Mouse (Mus musculus) embryonic facial prominence, embryonic 14.5 days (tissue): ENCODE results near the gene Dvl3. TPM values are rescaled to one million over a fixed set of nuclear protein-coding genes. Genes with fewer than 3 reads are reported as not detected.

ENCODE experiments used
- ATAC-seq: fragments of 200-750 bp; cut with Nextera tagmentation; 2 replicates; pipeline ENCODE4 v1.8.0; 2017; ENCODE audit warnings: low read depth, moderate number of reproducible peaks, moderate TSS enrichment
- DNase-seq: peaks from one replicate; pipeline ENCODE4 v3.0.0-alpha.2; 2015; ENCODE audit warnings: low spot score
- H3K27ac ChIP-seq: fragments of 300-500 bp; sonication (generic); replicated peaks from 2 replicates; pipeline ENCODE4 v1.5.1; 2014; ENCODE audit warnings: low read depth, mild to moderate bottlenecking, low read length, moderate library complexity
- H3K27me3 ChIP-seq: fragments of 300-500 bp; sonication (generic); replicated peaks from 2 replicates; pipeline ENCODE4 v1.6.1; 2014; ENCODE audit warnings: low read length; ENCODE audit not compliant: control insufficient read depth, insufficient read depth
- H3K36me3 ChIP-seq: fragments of 300-500 bp; sonication (generic); 2 replicates; pipeline ENCODE4 v1.6.1; 2014; ENCODE audit warnings: low read length, mixed read lengths; ENCODE audit not compliant: control insufficient read depth, insufficient read depth
- H3K4me1 ChIP-seq: fragments of 300-500 bp; sonication (generic); 2 replicates; pipeline ENCODE4 v1.6.1; 2014; ENCODE audit warnings: antibody characterized with exemption, low read length; ENCODE audit not compliant: control insufficient read depth, insufficient read depth
- H3K4me2 ChIP-seq: fragments of 300-500 bp; sonication (generic); 2 replicates; pipeline ENCODE4 v1.6.1; 2014; ENCODE audit warnings: low read depth, mild to moderate bottlenecking, low read length, moderate library complexity, mixed read lengths
- H3K4me3 ChIP-seq: fragments of 300-500 bp; sonication (generic); 2 replicates; pipeline ENCODE4 v1.5.1; 2014; ENCODE audit warnings: low read depth, mild to moderate bottlenecking, low read length
- H3K9ac ChIP-seq: fragments of 300-500 bp; sonication (generic); 2 replicates; pipeline ENCODE4 v1.6.1; 2014; ENCODE audit warnings: low read depth, mild to moderate bottlenecking, low read length, moderate library complexity, mixed read lengths
- H3K9me3 ChIP-seq: fragments of 300-500 bp; sonication (generic); 2 replicates; pipeline ENCODE4 v1.6.1; 2016; ENCODE audit warnings: low read length; ENCODE audit not compliant: control insufficient read depth
- WGBS: fragments of 180-500 bp; shearing (Covaris S2); extraction: QIAGEN DNeasy Blood & Tissue Kit; methylation state at CpG from one replicate; pipeline ENCODE4 v1.1.7; 2014; 5-methylcytosine and 5-hydroxymethylcytosine counted together
- polyA plus RNA-seq: library from polyadenylated mRNA; unstranded; fragments of >200 nt; fragmentation: Nextera tagmentation; extraction: Ambion mirVana; gene quantifications from 2 replicates; pipeline ENCODE4 v1.2.1, GENCODE M21; 2014

The Dvl3 gene
- polyA plus RNA-seq, 1 experiment from 2014 or later: 30.8 TPM

DNA sequence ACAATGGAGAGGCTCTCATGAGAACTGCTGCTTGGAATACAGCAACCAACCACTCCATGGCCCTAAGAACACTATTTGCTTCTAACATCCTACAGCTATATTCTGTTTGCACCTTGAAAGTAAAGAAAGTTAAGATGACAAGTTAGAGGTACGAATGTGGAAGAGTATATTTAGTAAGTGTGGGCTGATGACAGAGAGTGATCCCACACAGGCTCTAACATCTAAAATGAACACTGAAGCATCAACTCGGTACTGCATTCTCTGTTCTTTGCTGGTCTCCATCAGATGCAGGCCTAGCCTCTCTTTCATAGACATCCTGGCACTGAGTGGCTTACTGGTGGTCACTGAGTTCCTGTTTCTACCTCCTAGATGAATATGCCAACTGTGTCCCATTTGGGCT lies 27.5 kb upstream of the Dvl3 start:
- Histone ChIP-seq H3K27me3 (no peaks in the 10 kb centered on the region), H3K4me1 (no peaks in the 10 kb centered on the region)

DNA sequence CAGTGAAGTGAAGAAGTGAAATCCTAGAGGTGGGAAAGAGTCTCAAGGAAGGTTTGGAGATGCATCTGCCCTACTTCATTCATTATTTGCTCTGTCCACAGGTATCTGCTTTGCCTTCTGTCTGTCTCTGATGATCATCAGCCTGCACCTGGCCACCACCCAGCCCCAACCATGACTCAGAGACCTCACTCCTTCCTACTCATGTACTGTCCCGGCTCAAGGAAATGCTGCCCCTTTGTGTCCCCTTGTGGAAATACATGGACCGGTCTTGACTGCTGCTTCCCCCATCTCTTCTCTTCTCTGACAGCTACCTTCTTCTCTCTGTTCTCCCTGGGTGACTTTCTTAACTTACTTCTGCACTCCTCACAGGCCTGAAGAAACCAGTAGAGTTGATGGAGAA lies 26.2 kb upstream of the Dvl3 start:
- no peak for DNase-seq
- H3K27ac ChIP-seq: no peak overlapping the region
- no peaks in the 10 kb centered on the region for H3K36me3 ChIP-seq
- no peaks in the 10 kb centered on the region for H3K4me1 ChIP-seq
- no peak overlapping the region for H3K4me2 ChIP-seq
- 54% methylated on average over 2 of the region's 2 CpGs for WGBS
- no peak overlapping the region for H3K4me3 ChIP-seq
- no peak overlapping the region for H3K9ac ChIP-seq
- H3K9me3 ChIP-seq: no peaks in the 10 kb centered on the region
- no peak for ATAC-seq
- H3K27me3 ChIP-seq: no peaks in the 10 kb centered on the region

More for the DNA sequence above, 27.5 kb upstream of the Dvl3 start:
- ATAC-seq (no peak), DNase-seq (no peak)
- Histone ChIP-seq H3K9me3 (no peaks in the 10 kb centered on the region), H3K9ac (no peak overlapping the region), H3K4me2 (no peak overlapping the region), H3K4me3 (no peak overlapping the region), H3K36me3 (no peaks in the 10 kb centered on the region), H3K27ac (no peak overlapping the region)
- 91% methylated on average over 2 of the region's 2 CpGs for WGBS

DNA sequence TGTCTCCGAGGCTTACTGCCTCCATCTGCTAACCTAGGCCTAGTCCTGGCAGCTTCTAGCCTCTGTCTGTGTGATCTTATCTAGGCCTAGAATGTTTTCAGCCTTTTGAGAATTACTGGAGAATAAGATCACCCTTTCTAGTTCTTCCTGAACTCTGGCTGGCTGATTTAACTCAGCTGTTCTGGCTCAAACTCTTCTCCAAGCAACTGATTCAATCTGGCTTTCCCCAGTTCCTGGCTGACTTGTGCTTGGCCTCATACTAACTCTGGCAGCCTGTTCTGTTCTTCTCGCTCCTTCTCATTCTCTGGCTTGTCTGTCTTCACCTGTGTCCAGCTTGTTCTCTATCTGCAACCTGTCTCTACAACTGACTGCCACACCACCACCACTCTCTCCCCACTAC lies 25.5 kb upstream of the Dvl3 start:
- Histone ChIP-seq H3K4me2 (no peak overlapping the region), H3K9me3 (no peaks in the 10 kb centered on the region), H3K36me3 (no peaks in the 10 kb centered on the region), H3K4me3 (no peak overlapping the region), H3K27me3 (no peaks in the 10 kb centered on the region), H3K27ac (no peak overlapping the region), H3K4me1 (no peaks in the 10 kb centered on the region), H3K9ac (no peak overlapping the region)
- ATAC-seq (no peak), DNase-seq (peak; percentile 16)
- WGBS: 67% methylated on average over 2 of the region's 2 CpGs

DNA sequence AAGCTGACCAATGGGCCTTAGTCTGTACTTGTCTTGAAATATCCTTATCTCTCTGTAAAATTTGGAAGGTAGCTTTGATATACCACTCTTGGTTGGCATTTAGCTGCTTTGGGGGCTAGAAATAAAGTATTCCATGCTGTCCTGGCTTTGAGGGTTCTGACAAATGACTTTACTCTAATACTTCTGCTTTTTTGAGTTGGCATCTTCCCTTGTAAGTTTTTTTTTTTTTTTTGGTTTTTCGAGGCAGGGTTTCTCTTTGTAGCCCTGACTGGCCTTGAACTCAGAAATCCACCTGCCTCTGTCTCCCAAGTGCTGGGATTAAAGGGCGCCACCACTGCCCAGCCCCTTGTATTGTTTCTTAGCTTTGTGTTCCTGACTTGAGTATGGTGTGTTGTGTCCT lies 23.3 kb upstream of the Dvl3 start:
- ATAC-seq (no peak), DNase-seq (no peak)
- H3K4me3 ChIP-seq: no peak overlapping the region
- no peaks in the 10 kb centered on the region for H3K9me3 ChIP-seq
- no peak overlapping the region for H3K4me2 ChIP-seq
- H3K4me1 ChIP-seq: no peaks in the 10 kb centered on the region
- 65% methylated on average over 2 of the region's 2 CpGs for WGBS
- H3K36me3 ChIP-seq: no peaks in the 10 kb centered on the region
- H3K27me3 ChIP-seq: no peaks in the 10 kb centered on the region
- no peak overlapping the region for H3K27ac ChIP-seq
- H3K9ac ChIP-seq: no peak overlapping the region

DNA sequence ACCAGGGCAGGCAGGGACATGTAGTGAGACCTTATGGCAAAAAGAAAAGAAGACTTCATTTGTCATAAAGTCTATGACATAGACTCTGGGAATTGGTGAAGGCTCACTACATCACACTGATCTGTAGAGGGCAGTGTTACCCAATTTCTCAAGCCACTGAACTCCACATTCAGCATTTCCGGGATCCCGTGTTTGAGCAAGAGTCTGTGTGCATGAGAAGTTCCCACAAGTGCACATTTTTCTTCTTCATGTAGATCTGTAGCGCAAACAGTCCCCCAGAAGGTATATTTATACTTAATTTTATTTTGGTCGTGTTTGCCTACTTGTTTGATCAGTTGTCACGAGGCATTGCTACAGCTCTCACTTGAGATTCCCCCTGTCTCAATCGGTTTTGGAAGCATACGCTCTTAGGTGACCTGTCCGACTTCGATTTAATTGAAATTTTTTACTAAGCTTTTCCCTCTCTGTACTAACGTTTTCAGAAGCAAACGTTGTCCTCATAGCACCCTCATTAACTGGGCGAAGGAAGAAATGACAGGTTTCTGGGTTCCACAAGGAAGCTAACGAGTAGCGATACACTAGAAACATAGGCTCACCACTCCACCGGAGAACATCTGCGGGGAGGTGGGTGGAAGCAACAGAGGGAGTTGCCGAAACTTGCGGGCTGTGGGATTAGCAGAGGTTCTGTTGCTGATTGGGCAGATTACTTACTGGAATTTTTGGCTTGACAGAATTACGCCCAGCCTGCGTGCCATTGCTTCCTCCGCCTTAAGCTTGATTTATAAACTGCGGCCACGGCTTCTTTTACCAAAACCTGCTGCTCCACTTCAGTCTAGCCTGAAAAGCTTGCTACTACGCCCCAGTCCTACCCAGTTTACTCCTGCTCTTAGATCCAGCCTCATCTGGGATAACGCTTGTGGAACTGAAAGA lies 19.8 kb upstream of the Dvl3 start:
- WGBS: 21% methylated on average over 25 of the region's 25 CpGs
- Histone ChIP-seq H3K36me3 (peaks cover 19% of the 10 kb centered on the region), H3K9ac (peak overlapping the region; percentile 37; the same call in 1 of the 2 replicates), H3K27ac (peak overlapping the region; percentile 36; the same call in 1 of the 2 replicates), H3K4me1 (no peaks in the 10 kb centered on the region), H3K27me3 (no peaks in the 10 kb centered on the region), H3K4me2 (peak overlapping the region; percentile 68), H3K9me3 (no peaks in the 10 kb centered on the region), H3K4me3 (peak overlapping the region; percentile 35)
- DNase-seq (peak; percentile 89), ATAC-seq (peak; percentile 59)

DNA sequence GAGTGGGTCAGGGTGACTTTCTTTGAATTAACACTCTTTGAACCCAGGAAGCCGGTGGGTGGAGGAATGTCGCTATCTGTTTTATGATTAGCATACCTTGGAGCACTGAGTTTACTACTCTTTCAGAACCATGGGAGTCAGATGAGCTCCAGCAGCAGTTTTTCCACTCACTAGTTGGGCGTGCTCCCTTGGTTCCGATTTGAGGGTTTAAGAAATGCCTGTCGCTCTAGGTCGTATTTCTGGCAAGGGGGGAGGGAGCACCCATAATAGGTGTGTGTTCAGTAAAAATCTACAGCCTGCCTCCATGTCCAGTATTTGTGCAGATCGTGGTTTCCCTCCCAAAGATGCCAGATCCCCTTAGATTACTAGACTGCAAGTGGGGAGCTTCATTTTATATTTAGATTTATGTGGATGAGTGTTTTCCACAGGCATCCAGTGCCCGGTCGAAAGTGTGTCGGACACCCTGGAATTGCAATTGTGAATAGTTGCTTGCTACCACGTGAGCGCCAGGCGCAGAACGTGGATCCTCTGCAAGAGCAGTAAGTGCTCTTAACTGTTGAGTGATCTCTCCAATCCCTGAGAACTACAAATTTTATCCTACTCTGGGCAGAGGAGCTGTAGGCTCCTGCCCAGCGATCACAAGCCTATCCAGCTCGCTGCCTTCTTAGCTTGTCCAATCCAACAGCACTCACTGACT lies 18.7 kb upstream of the Dvl3 start:
- ATAC-seq: no peak
- Histone ChIP-seq H3K27ac (no peak overlapping the region; the same call in 1 of the 2 replicates), H3K4me2 (peak overlapping the region; percentile 67)

DNA sequence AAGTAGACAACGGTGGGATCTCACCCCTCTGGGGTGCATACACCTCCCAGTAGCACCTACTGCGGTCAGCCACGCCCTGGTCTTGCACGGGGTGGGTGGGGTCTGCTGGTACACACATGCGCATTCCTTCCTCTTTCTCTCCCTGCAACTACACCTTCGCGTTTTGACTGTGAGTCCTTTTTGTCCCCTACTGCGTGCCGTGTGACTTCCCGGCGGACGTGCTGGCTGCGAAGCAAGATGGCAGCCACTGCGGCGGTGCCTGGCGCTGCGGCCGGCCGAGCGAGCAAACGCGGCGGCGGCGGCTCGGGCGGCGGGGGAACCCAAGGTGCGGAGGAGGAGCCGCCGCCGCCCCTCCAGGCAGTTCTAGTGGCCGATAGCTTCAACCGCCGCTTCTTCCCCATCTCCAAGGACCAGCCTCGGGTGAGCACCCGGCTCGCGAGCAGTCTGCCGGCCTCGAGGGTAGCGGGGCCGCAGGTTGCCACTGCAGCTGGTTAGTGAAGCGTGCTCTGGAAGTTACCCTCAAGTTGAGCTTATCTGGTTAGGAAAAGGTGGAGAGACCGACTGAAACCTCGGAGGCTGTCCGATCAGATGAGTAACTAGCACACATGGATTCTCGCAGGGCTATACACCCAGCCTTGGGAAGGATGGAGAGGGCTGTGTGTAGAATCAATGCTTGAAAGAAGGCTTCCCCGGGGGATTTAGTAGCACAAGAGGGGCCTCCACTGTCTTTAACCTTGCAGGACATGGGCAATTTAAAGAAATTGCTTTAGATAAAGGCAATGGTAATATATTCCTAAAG lies 17.9 kb upstream of the Dvl3 start, which contains the start of gene Eif2b5:
Gene Eif2b5, plus strand, starts transcription at position 141 of the 799 bp plus-strand sequence.
- Histone ChIP-seq H3K9me3 (no peaks in the 10 kb centered on the region), H3K27ac (peak within 1 kb of the TSS; percentile 63), H3K36me3 (peaks cover 39% of the 10 kb centered on the region), H3K9ac (peak within 1 kb of the TSS; percentile 85), H3K4me3 (peak within 1 kb of the TSS; percentile 72), H3K4me2 (peak within 1 kb of the TSS; percentile 67), H3K27me3 (no peaks in the 10 kb centered on the region), H3K4me1 (no peaks in the 10 kb centered on the region)
- WGBS: under 1% methylated on average over 42 of the region's 49 CpGs
- ATAC-seq (peak; percentile 94), DNase-seq (peak; percentile 97)

More for the DNA sequence above, 18.7 kb upstream of the Dvl3 start:
- no peak for DNase-seq
- H3K9ac ChIP-seq: peak overlapping the region; percentile 85
- 12% methylated on average over 16 of the region's 16 CpGs for WGBS
- H3K36me3 ChIP-seq: peaks cover 31% of the 10 kb centered on the region
- peak overlapping the region; percentile 72 for H3K4me3 ChIP-seq
- H3K4me1 ChIP-seq: no peaks in the 10 kb centered on the region
- H3K9me3 ChIP-seq: no peaks in the 10 kb centered on the region
- H3K27me3 ChIP-seq: no peaks in the 10 kb centered on the region

DNA sequence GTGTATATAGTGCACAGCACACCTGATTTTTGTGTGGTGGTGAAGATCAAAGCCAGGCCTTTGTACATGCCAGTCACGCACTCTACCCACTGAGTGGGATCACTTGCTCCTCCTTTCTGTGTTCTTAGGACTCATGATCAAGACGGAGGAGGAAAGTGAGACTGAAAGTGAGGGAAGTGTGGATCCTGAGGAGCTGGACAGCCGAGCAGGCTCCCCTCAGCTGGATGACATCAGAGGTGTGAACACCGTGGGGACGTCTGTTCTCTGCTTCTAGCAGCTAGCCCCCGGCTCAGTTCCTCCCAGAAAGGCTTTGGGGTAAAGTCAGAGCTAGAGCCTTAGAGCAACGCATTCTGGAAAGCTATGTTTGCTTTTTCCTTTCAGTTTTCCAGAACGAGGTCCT lies 10.8 kb upstream of the Dvl3 start:
- Histone ChIP-seq H3K36me3 (peaks cover 100% of the 10 kb centered on the region), H3K4me3 (no peak overlapping the region), H3K4me1 (no peaks in the 10 kb centered on the region), H3K9me3 (no peaks in the 10 kb centered on the region), H3K27ac (no peak overlapping the region), H3K9ac (no peak overlapping the region), H3K4me2 (no peak overlapping the region), H3K27me3 (no peaks in the 10 kb centered on the region)
- ATAC-seq (no peak), DNase-seq (no peak)
- 89% methylated on average over 8 of the region's 8 CpGs for WGBS
